Mouse (Mus musculus) cerebellum, postnatal 25 days (tissue): Measurements from ENCODE around the gene Tek.
"Not testable (repeated sequence)": the region's sequence is repeated elsewhere in the genome, so short reads cannot be mapped to it uniquely, and the experiment has no call there.

ENCODE experiments used
- DNase-seq, 2 experiments: peaks; one replicate each; pipeline ENCODE4 v3.0.0; 2021; ENCODE audit warnings: mixed read lengths in 2 of 2

Gene Tek

DNA sequence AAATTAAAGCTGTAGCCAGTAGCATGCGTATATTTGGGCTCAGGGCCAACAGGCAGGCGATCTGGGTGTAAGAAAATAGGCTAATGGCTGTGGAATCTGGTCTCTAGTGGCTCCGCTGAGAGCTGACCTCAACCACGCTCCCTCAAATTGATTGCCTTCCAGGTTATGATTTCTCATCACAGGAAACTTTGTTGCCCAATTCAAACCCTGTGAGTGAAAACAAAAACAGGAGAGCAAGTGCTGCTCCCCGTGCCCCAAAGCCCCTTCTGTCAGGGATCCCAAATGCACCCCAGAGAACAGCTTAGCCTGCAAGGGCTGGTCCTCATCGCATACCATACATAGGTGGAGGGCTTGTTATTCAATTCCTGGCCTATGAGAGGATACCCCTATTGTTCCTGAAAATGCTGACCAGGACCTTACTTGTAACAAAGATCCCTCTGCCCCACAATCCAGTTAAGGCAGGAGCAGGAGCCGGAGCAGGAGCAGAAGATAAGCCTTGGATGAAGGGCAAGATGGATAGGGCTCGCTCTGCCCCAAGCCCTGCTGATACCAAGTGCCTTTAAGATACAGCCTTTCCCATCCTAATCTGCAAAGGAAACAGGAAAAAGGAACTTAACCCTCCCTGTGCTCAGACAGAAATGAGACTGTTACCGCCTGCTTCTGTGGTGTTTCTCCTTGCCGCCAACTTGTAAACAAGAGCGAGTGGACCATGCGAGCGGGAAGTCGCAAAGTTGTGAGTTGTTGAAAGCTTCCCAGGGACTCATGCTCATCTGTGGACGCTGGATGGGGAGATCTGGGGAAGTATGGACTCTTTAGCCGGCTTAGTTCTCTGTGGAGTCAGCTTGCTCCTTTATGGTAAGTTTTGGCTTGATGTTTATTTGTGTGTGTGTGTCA, at the start of gene Tek:
Tek (plus strand) TSS at position 452 of the 894 bp plus-strand sequence.
- peak in 1 of 2 experiments; percentile 9 for DNase-seq

DNA sequence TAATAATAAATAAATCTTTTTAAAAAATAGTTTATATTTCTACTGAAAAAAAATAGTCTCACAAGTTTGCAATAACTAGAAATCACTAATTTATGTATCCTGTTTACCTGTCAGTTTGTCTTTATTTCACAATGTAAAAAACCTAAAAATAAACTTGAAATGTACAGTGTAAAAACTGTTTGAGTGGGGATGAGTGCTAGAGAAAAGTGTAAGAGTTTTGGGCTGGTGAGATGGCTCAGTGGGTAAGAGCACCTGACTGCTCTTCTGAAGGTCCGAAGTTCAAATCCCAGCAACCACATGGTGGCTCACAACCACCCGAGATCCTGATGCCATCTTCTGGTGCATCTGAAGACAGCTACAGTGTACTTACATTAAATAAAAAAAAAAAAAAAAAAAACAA, 49.3 kb upstream of the Tek start:
- not testable (repeated sequence) for DNase-seq

DNA sequence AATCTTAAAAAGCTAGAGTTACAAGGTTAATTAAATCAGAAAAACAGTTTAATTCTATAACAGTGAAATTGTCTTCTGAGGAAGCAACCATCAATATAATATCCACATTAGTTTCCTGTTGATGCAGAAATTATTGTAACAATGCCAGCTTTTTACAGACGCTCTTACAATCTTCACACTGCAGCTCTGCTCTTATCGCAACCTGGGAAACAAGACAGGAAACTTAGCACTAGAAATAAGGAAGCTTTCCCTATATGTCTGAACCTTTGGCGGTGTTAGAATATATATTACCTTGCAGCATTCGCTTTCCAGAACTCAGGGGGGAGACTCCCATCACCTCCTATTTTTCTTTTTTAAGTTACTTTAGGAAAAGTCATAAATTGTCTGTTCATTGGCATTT, 48.0 kb upstream of the Tek start:
- no peak for DNase-seq

DNA sequence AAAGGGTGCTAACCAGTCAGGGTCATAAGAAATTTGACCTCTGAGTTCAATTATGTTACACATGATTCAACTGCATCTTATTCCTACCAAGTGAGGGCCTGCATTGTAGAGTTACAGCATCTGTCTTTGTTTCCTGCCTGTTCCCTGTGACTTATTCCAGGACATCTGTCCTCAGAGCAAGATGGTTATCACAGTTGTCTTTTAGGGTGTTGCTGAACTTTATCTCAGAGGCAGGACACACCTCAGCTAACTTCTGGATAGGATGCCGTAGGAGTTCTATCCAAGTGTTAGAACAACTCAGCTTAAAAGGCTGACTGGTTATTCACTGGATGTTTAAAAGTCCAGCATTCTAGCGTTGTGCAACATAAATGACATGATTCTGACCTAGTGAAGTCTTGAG, 46.9 kb upstream of the Tek start:
- no peak for DNase-seq

DNA sequence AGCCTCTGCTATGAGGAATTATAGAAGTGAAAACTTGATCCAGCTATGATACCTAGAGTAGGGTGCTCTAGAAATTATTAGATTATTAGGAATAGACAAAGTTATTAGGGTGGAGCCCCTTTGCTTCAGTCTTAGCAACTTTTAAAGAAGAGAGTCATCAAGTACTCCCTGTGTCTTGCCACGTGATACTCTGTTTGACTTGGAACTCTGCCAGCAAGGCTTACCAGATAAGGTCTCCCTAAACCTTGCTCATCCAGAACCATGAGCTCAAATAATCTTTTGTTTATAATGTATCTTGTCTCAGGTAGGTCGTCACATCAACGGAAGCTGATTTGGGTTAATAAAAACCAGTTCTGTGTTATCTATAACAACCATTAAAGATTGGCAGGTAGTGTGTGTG, 42.7 kb upstream of the Tek start:
- DNase-seq: no peak

DNA sequence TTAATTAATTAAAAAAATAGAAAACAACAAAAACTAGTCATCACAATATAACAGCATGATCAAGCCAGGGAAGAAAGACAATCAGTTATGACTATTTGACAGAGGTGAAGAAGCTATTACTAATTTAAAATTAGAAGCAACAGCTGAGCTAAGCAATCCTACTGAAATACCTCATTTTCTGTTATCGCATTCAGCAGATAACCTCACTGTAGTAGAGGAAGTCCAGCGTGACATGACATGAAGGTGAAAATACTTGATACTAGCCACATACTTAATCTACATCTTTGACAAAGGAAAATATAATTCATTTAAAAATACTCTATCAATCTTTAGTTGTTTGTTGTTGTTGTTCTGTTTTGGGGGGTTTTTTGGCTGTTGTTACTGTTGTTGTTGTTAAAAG, 28.1 kb upstream of the Tek start:
- DNase-seq: no peak

DNA sequence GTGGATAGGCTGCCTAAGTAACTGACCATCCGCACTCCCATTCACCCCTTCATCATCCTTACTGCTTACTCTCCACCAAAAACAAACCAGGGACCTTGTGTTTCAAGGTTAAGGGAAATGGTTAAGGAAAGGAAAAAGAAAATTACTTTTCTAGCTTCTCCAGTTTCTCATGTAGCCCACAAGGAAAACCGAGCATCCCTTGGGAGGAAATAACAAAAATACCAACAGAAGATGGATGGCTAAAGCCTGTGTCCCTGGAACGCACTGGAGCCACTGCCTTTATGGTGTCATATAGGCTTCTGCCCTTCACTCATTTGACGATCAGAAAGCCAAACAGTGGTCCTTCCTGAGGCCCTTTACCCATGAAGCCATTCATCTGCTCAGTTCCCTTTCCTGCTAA, 27.7 kb upstream of the Tek start:
- no peak for DNase-seq

DNA sequence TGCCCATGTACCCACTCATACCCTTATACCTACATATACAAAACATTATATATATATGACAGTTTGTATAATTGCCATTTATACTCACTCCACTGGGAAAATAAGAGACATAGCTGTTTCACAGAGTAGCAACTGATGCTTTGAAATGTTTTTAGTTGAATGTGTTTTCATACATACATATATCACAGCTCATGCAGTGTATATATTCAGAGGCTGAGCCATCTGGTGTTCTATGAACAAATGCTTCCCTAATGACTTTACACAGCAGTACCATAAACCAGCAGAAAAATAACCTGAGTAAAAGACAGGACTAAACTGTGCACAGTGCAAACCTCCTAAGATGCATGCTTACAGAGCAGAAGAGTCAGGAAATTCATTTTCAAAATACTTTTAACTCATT, 25.3 kb upstream of the Tek start:
- no peak for DNase-seq

DNA sequence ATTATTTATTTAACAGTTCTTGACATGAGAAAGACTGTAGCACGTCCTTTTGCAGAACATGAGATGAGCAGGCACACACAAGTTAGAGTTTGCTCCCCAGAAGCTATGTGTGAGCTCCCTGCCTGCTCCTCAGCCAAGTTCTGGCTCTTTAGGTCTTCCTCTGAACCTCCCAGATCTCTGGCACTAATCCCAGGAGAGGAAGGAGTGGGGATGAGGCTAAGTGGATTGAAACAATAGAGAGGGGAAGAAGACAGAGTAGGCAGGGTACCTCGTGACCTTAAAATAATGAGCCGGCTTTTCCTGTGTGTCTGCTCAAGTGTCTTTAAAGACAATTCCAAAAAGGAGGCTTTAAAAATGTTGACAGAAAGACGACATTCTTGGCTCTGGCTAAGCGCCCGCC, 23.9 kb upstream of the Tek start:
- no peak for DNase-seq

DNA sequence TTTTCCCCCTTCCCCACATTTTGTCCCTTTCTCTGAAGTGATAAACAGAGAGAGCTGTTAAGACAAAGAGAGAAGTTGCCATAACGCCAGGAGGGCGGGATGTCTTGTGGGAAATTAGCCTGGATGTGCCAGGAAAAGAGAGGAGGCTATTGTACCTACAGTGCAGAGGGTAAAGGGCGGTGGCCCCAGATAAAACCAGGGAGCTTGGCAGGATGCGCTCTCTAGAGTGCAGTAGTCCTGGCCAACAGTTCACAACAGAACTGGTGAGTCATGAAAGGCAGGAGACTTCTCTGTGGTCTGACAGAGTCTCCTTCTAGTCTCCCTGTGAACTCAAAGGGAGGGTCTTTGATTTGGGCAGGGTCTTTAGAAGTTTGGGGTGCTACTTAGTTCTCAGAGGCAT, 13.3 kb upstream of the Tek start:
- no peak for DNase-seq

DNA sequence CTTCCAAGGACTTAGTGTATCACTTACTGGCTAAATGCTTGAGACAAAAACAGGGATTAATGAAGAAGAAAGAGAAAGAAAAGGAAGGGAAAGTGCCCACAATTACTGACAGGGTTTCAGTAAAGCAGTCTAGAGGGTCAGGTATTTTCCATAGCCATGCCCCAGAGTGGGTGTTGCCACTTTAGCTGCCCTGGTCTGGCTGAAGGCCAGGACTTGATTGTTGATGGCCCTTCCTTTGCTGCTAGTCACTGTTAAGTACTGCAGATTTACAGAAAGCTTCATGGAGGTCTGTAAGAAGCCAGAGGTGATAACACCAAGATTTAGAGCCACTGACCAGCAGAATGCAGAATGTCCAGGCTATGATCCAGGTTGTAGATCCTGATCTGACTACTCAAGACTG, 6.4 kb upstream of the Tek start:
- DNase-seq: no peak

DNA sequence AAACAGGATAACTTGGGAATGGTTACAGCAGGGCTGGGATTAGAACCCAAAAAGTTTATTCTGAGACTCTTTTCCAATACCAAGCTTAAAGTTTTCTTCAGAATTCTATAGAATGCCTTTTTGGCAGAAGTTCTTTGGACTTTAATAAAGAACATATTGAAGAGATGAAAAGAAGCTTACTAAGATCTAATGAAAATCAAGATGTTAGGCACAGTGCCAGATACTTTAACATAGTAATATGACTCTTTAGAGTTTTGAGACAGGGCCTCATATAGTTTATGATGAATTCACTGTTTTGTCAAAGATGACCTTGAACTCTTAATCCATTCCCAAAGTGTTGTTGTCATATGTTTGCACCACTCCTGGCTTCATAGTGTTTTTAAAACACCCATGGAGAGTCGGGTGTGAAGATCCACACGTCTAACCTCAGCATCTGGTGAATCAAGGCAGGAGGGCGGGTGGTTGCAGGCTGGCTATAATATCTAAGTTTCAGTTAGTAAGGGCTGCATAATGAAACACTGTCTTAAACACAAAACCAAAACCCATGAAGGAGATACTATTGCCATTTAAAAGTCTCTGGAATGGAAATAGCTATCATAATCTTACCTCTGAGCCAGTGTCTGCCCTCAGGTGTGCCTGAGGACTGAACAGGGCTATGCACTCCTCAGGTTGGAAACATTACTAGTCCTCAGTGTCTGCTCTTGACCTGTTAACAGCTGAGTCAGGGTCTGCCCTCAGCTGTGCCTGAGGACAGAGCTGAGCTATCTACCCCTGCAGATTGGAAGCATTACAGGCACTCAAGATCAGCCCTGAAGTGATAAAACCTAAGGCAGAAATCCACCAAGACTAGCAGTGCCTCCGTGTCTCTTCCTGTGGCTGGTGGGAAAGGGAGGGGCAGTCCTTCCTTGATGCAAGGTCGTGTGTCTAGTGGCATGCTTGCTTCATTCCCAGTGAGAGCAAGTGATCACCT, 1.5 kb upstream of the Tek start:
- DNase-seq: no peak

DNA sequence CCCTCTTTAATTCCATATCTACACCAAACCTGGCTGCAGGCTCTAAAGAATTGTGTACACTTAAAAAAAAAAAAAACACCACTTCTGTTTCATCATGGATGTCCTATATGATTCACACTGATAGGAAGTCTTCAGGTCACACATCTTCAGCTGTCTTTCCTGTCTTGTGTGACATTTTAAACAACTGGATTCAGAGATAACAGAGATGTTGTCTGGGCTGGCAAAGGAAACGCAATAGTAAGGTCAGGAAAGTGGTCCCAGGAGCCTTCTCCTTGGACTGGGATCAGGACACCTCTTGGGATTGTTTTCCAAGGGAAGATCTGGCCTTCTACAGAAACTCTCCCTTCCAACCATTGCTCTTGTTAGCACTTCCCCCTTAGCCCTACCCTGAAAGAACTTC, 2.7 kb downstream of the Tek start:
- DNase-seq: no peak

DNA sequence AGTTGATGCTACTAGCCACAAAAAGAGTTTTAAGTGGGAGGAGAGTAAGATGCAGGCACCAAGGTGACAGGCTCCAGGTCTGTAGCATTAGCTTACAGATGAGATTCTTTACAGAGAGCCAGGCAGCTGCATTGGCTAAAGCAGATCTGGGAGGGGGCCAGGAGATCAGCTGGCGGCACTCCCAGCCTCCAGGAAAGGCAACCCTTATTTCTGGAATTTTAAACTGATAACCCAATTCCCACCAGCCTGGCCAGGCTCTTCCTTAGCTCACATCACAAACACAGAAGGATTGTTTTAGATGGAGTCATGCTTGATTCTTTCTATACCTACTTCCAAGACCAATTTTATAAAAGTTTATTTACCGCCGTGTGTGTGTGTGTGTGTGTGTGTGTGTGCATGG, 6.7 kb downstream of the Tek start:
- DNase-seq: no peak

DNA sequence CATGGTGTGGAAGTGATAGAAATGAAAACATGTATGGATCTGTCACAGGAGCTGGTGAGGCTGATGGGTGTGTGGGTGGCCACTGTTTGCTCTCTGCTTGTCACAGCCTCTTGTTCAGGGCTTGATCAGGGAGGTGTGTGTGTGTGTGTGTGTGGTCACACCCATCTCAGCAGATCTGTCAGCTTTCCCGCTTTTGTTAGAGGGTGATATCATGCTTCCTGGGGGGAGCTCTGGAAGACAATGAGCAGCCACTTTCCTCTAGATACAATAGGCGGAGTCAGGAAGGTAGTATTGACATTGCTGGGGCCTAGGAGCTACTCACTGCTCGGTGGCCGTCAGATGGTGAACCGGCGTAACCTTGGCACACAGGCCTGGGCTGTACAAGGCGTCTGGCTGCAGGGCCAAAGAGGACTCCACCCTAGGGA, 7.3 kb downstream of the Tek start:
- DNase-seq: no peak

DNA sequence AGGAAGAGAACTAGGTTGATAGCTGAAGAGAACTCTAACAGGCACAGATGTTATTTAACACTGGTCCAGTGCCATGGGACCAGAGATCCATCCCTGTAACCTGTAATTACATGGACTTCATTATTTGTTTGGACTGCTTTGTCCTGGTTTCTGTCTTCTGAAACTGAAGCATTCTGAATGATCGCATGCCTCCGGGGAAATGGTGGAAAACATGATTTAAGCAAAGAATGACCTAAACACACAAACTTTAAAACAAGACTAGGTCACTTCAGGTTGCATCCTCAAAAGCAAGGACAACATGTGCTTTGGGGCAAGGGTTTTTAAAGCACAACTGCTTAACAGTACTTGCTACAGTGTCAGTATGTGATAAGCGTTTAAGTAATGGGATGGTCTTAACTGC, 8.2 kb downstream of the Tek start:
- DNase-seq: no peak

DNA sequence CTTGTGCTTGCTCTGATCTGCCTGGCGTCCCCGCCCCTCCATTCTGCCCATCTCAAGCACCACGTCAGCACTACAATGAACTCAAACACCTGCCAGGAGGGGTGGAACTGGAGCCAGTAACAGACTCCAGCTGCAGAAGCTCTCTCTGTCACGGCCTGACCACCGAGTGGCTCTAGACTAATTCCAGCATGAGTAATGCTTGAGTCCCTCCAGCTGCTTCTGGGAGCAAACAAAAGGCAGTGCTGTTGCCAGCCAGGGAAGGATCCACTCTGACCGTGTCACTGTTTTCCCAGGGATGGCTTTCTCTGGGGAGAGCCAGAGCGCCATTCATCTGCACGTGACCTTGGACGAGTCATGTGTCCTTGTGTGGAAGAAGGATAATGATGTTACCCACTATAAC, 13.4 kb downstream of the Tek start:
- no peak for DNase-seq

DNA sequence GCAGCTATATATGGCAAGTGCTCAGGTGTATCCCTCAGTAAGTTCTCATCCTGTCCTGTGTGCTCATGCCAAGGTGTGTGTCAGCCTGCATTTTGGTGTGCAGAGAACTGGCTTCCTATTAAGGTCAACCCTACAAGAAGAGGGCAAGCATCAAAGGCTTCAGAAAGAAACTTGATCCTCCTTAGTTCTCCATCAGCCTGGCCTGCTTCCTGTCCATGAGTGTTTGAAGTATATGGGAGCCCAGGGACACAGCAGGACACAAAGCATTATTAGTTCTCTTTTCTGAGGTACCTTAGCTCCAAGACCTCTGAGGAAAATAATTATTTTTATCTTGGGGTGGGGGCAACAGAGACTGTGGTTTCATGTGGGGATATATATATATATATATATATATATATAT, 26.1 kb downstream of the Tek start:
- no peak for DNase-seq

DNA sequence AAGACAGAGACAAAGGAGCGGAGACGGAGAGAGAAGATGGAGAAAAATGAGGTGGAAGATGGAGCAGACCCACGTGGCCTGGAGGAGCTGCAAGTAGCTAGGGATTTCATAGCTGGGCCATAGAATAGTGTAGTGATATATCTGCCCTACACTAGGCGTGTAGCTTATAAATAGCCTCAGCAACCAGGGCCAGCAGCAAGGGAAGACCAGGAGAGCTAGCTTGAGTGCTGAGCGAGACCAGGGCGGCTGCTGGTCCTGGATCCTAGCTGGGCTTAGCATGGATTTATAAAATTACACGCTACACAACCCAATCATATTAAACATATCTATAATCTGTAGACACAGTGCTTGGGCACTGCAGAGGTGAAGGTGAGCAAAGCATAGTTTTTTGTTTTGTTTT, 27.1 kb downstream of the Tek start:
- DNase-seq: no peak

DNA sequence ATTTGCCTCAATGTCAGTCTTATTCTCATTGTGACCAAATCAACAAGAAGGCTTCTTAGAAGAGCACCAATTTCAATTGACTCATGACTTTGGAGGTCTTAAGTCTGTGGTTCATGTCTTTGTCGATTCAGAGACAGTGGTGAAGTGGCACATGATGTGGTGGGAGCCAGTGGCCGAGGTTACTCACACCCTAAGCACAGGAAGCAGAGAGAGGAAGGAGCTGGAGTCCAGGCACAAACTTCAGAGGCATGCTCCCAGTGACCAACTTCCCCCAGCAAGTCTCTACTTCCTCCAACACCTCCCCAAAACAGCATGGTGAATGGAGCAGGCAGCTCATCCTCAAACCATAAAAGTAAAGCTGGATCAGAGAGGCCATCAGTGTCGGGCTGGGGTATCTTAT, 29.5 kb downstream of the Tek start:
- no peak for DNase-seq

DNA sequence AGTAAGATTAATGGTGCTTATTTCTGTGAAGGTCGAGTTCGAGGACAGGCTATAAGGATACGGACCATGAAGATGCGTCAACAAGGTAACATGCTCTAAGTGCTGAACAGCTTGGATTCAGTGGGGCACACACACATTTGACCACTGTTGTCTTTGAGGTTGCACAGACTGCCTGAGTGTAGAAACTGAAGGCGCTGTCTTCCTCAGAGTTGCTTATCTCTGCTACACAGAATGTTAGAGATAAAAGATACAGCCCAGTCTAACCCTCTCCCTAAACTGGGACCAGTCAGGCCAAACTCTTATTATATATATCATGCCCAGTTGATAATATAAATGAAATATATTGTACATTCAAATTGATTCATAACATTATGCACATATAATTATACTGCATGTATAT, 42.0 kb downstream of the Tek start:
- DNase-seq: no peak

DNA sequence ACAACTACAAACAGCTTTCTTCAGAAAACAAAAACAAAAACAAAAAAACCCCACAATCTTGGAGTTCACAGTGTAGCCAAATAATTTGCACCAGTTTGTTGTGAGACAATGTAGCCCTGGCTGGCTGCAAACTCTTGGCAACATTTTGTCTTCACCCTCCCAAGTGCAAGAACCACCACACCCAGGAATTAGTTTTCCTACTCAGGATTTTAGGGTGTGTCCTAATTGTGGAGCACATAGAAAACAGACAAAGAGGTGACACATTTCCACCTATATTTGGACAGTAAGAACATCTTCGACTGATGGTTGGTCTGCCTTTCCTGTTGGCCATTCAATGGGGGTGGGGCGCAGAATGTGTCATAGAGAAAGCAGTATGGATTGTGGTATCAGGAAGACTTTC, 46.8 kb downstream of the Tek start:
- DNase-seq: no peak

DNA sequence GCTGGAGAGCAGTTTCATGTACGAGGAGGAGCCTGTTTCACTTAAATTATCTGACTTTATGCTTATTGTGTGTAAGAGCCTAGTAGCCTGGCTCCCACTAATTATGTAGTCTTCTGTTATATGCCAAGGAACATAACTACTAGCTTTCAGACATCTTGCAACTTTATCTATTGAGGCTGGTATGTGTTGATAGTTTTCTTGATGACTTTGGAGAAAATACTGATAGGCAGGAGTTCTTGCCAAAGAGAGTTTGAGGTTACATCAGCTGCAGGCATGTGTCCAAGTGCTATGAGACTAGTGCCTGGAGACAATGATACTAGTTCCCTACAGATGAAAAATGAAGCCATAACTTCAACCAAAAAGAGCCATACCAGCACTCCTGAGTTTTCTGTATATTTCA, 64.1 kb downstream of the Tek start:
- DNase-seq: no peak

DNA sequence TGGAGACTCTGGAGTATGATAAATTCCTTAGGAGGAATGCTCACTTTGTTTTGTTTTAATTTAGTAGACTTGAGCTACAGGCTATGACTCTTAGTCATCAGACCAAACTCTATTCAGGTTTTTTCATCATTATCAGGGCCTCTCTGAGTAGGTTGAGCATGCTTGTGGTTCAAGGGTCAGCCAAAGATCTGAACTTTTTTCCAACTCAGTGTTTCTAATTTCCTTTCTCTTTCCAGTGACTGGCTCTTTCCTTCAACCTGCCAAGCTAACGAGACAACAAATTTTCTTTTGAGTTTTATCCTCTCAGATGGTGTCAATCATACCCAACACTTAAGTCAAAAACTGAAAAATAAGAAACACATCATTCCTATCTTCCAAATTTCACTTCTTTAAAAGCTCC, 71.5 kb downstream of the Tek start:
- no peak for DNase-seq
